Mouse (Mus musculus) bone marrow, adult 2 months (tissue): Measurements from ENCODE around the gene Tepp.

Source experiments
- CTCF ChIP-seq: fragments of 200-500 bp; IDR thresholded peaks from 2 replicates; pipeline ENCODE4 v1.5.1; 2011; ENCODE audit warnings: low read length, control low read depth; ENCODE audit not compliant: control insufficient read depth, insufficient read depth
- POLR2A ChIP-seq: fragments of 200-500 bp; IDR thresholded peaks from 2 replicates; pipeline ENCODE4 v1.6.1; 2011; ENCODE audit warnings: low read depth, mild to moderate bottlenecking, control low read depth, low read length, borderline replicate concordance; ENCODE audit not compliant: control insufficient read depth

DNA sequence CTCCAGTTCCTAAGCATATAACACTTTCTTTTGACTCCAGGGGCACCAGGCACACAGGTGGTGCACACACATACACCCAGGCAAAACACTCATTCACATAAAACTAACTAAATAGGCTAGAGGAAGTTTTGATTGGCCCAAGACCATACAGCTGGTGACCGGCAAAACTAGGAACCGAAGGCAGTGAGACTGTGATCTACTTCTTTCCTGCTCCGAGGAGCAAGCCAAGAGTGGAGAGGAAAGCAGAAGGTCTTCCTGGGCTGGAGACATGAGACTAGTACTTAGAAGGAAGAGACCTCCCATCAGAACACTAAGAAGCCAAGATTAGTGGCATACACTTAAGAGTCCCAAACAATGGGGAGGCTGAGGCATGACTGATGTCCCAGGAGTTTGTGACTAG is 12.8 kb downstream of the Tepp start:
- TF ChIP-seq POLR2A: no peak
- TF ChIP-seq CTCF: no peak
